Mouse (Mus musculus) bone marrow, adult 2 months (tissue): ENCODE data around the gene Gal3st2c.

Experiments used
- CTCF ChIP-seq: fragments of 200-500 bp; IDR thresholded peaks from 2 replicates; pipeline ENCODE4 v1.5.1; 2011; ENCODE audit warnings: low read length, control low read depth; ENCODE audit not compliant: control insufficient read depth, insufficient read depth
- POLR2A ChIP-seq: fragments of 200-500 bp; IDR thresholded peaks from 2 replicates; pipeline ENCODE4 v1.6.1; 2011; ENCODE audit warnings: low read depth, mild to moderate bottlenecking, control low read depth, low read length, borderline replicate concordance; ENCODE audit not compliant: control insufficient read depth

DNA sequence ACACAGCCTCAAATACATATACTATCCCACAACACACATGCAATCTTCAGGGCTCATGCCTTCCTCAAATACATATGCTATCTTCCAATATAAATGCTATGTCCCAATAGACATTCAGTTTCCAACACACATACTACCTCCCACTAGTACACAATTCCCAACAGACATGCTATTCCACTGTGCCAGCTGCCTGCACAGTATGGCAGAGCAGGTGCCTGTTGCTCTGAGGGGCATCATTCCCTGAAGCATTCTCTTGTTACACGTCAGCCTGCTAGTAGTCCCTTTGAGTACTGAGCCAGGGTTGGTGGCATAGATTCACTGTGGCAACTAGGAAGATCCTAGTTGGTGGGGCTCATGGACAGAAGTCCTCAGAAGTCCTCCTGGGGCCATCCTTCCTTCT lies 64.2 kb downstream of the Gal3st2c start:
- TF ChIP-seq CTCF = no peak
- TF ChIP-seq POLR2A = no peak
